Mouse (Mus musculus): ENCODE measurements around the gene Apmap. TPM values are rescaled to one million over a fixed set of nuclear protein-coding genes. Genes with fewer than 3 reads are reported as not detected.
A peak's percentile ranks its signal among the peaks of the same experiment; 100 is the strongest.

Gene Apmap
- 44.0 and 48.2 TPM in 2 replicates for polyA plus RNA-seq (2012; rRNA removed)

- peak; percentile 99 for DNase-seq (ENCODE audit: low read depth)
- 0 out of 2 replicates have a peak, but pooled peaks have one; percentile 22 for TF ChIP-seq POLR2A (IDR thresholded peaks at IDR 0.05; ENCODE audit: borderline replicate concordance, extremely low read depth, insufficient read depth, insufficient read length, poor library complexity, severe bottlenecking)
- no peak; the same call in 1 of the 2 replicates for TF ChIP-seq CTCF (IDR thresholded peaks at IDR 0.05; ENCODE audit: borderline replicate concordance, extremely low read depth, insufficient read depth, insufficient read length)
These were observed at the start of gene Apmap for GRCm38 (mm10) chr2:150608087-150608799. Gene Apmap (minus strand): TSS chr2:150608567.

- DNase-seq (ENCODE audit: low read depth) = peak; percentile 93
These were observed 48.8 kb upstream of the Apmap start for GRCm38 (mm10) chr2:150656975-150657768.

GRCm38 (mm10) chr2:150656112-150656511 lies 47.7 kb upstream of the Apmap start:
- DNase-seq (ENCODE audit: low read depth) = no peak
- TF ChIP-seq POLR2A (IDR thresholded peaks at IDR 0.05; ENCODE audit: borderline replicate concordance, extremely low read depth, insufficient read depth, insufficient read length, poor library complexity, severe bottlenecking) = no peak
- TF ChIP-seq CTCF (IDR thresholded peaks at IDR 0.05; ENCODE audit: borderline replicate concordance, extremely low read depth, insufficient read depth, insufficient read length) = no peak

More at GRCm38 (mm10) chr2:150656975-150657768, 48.8 kb upstream of the Apmap start:
- no peak for TF ChIP-seq POLR2A (IDR thresholded peaks at IDR 0.05; ENCODE audit: borderline replicate concordance, extremely low read depth, insufficient read depth, insufficient read length, poor library complexity, severe bottlenecking)

- no peak for DNase-seq (ENCODE audit: low read depth)
- TF ChIP-seq POLR2A (IDR thresholded peaks at IDR 0.05; ENCODE audit: borderline replicate concordance, extremely low read depth, insufficient read depth, insufficient read length, poor library complexity, severe bottlenecking) (no peak), CTCF (IDR thresholded peaks at IDR 0.05; ENCODE audit: borderline replicate concordance, extremely low read depth, insufficient read depth, insufficient read length) (no peak)
These were observed 46.9 kb upstream of the Apmap start for GRCm38 (mm10) chr2:150655290-150655689.

- TF ChIP-seq CTCF (IDR thresholded peaks at IDR 0.05; ENCODE audit: borderline replicate concordance, extremely low read depth, insufficient read depth, insufficient read length) (no peak), POLR2A (IDR thresholded peaks at IDR 0.05; ENCODE audit: borderline replicate concordance, extremely low read depth, insufficient read depth, insufficient read length, poor library complexity, severe bottlenecking) (no peak)
- no peak for DNase-seq (ENCODE audit: low read depth)
These were observed 46.4 kb upstream of the Apmap start for GRCm38 (mm10) chr2:150654814-150655213.

- TF ChIP-seq CTCF (IDR thresholded peaks at IDR 0.05; ENCODE audit: borderline replicate concordance, extremely low read depth, insufficient read depth, insufficient read length) (no peak), POLR2A (IDR thresholded peaks at IDR 0.05; ENCODE audit: borderline replicate concordance, extremely low read depth, insufficient read depth, insufficient read length, poor library complexity, severe bottlenecking) (no peak)
- DNase-seq (ENCODE audit: low read depth) = no peak
These were observed 43.0 kb upstream of the Apmap start for GRCm38 (mm10) chr2:150651366-150651765.

- TF ChIP-seq POLR2A (IDR thresholded peaks at IDR 0.05; ENCODE audit: borderline replicate concordance, extremely low read depth, insufficient read depth, insufficient read length, poor library complexity, severe bottlenecking) (no peak), CTCF (IDR thresholded peaks at IDR 0.05; ENCODE audit: borderline replicate concordance, extremely low read depth, insufficient read depth, insufficient read length) (no peak)
- no peak for DNase-seq (ENCODE audit: low read depth)
These were observed 42.2 kb upstream of the Apmap start for GRCm38 (mm10) chr2:150650511-150651074.

GRCm38 (mm10) chr2:150648300-150648895 lies 40.0 kb upstream of the Apmap start:
- TF ChIP-seq POLR2A (IDR thresholded peaks at IDR 0.05; ENCODE audit: borderline replicate concordance, extremely low read depth, insufficient read depth, insufficient read length, poor library complexity, severe bottlenecking) (no peak), CTCF (IDR thresholded peaks at IDR 0.05; ENCODE audit: borderline replicate concordance, extremely low read depth, insufficient read depth, insufficient read length) (no peak)
- peak; percentile 66 for DNase-seq (ENCODE audit: low read depth)

- peak; percentile 62 for DNase-seq (ENCODE audit: low read depth)
- TF ChIP-seq POLR2A (IDR thresholded peaks at IDR 0.05; ENCODE audit: borderline replicate concordance, extremely low read depth, insufficient read depth, insufficient read length, poor library complexity, severe bottlenecking) (no peak), CTCF (IDR thresholded peaks at IDR 0.05; ENCODE audit: borderline replicate concordance, extremely low read depth, insufficient read depth, insufficient read length) (no peak)
These were observed 39.4 kb upstream of the Apmap start for GRCm38 (mm10) chr2:150647681-150648299.

- no peak for DNase-seq (ENCODE audit: low read depth)
- no peak for TF ChIP-seq CTCF (IDR thresholded peaks at IDR 0.05; ENCODE audit: borderline replicate concordance, extremely low read depth, insufficient read depth, insufficient read length)
- no peak for TF ChIP-seq POLR2A (IDR thresholded peaks at IDR 0.05; ENCODE audit: borderline replicate concordance, extremely low read depth, insufficient read depth, insufficient read length, poor library complexity, severe bottlenecking)
These were observed 38.2 kb upstream of the Apmap start for GRCm38 (mm10) chr2:150646411-150647121.

All from brain, embryonic 14.5 days (tissue).